Mouse (Mus musculus): Measurements from ENCODE around the gene Hsd3b2.
"Not testable (repeated sequence)": the region's sequence is repeated elsewhere in the genome, so short reads cannot be mapped to it uniquely, and the experiment has no call there.

Gene Hsd3b2

GRCm38 (mm10) chr3:98724376-98724775 is at the start of gene Hsd3b2:
Hsd3b2 (minus strand) TSS chr3:98724543.
- DNase-seq (ENCODE audit: low spot score in 2 of 2) = no peak

GRCm38 (mm10) chr3:98764155-98764554 is 39.8 kb upstream of the Hsd3b2 start:
- DNase-seq (ENCODE audit: low spot score in 2 of 2) = no peak

GRCm38 (mm10) chr3:98756836-98757235 is 32.5 kb upstream of the Hsd3b2 start:
- DNase-seq (ENCODE audit: low spot score in 2 of 2) = no peak

GRCm38 (mm10) chr3:98752171-98752570 is 27.8 kb upstream of the Hsd3b2 start:
- no peak for DNase-seq (ENCODE audit: low spot score in 2 of 2)

- not testable (repeated sequence) for DNase-seq (ENCODE audit: low spot score in 2 of 2)
These were observed 16.7 kb upstream of the Hsd3b2 start for GRCm38 (mm10) chr3:98741043-98741442.

- DNase-seq (ENCODE audit: low spot score in 2 of 2) = no peak
These were observed 10.0 kb upstream of the Hsd3b2 start for GRCm38 (mm10) chr3:98734340-98734739.

- DNase-seq (ENCODE audit: low spot score in 2 of 2) = no peak
These were observed 9.4 kb upstream of the Hsd3b2 start for GRCm38 (mm10) chr3:98733724-98734123.

- DNase-seq (ENCODE audit: low spot score in 2 of 2) = no peak
These were observed 1.9 kb upstream of the Hsd3b2 start for GRCm38 (mm10) chr3:98726281-98726680.

- DNase-seq (ENCODE audit: low spot score in 2 of 2) = no peak
These were observed 3.6 kb downstream of the Hsd3b2 start for GRCm38 (mm10) chr3:98720740-98721139.

- DNase-seq (ENCODE audit: low spot score in 2 of 2) = no peak
These were observed 41.9 kb downstream of the Hsd3b2 start for GRCm38 (mm10) chr3:98682401-98682800.

- DNase-seq (ENCODE audit: low spot score in 2 of 2) = no peak
These were observed 43.6 kb downstream of the Hsd3b2 start for GRCm38 (mm10) chr3:98680786-98681185.

All from urinary bladder, postnatal 4 days (tissue).